Mouse (Mus musculus): Measurements from ENCODE around the gene Tnfrsf9.

Tnfrsf9 gene

GRCm38 (mm10) chr4:150937293-150938062, 23.1 kb downstream of the Tnfrsf9 start:
- DNase-seq: no peak

GRCm38 (mm10) chr4:150938063-150938452, 23.7 kb downstream of the Tnfrsf9 start:
- DNase-seq: no peak

GRCm38 (mm10) chr4:150939991-150940651, 25.8 kb downstream of the Tnfrsf9 start:
- DNase-seq: no peak

- no peak for DNase-seq
Measured at GRCm38 (mm10) chr4:150944707-150945106, 30.3 kb downstream of the Tnfrsf9 start.

- no peak for DNase-seq
Measured at GRCm38 (mm10) chr4:150950972-150951371, 36.6 kb downstream of the Tnfrsf9 start.

- no peak for DNase-seq
Measured at GRCm38 (mm10) chr4:150956369-150957105, 42.2 kb downstream of the Tnfrsf9 start.

- no peak for DNase-seq
Measured at GRCm38 (mm10) chr4:150957106-150957458, 42.7 kb downstream of the Tnfrsf9 start.

- DNase-seq: no peak
Measured at GRCm38 (mm10) chr4:150958536-150958935, 44.2 kb downstream of the Tnfrsf9 start.

- DNase-seq: no peak
Measured at GRCm38 (mm10) chr4:150962231-150962630, 47.9 kb downstream of the Tnfrsf9 start.

- no peak for DNase-seq
Measured at GRCm38 (mm10) chr4:150963711-150964110, 49.3 kb downstream of the Tnfrsf9 start.

GRCm38 (mm10) chr4:150964635-150965554, 50.5 kb downstream of the Tnfrsf9 start:
- peak; percentile 95 for DNase-seq

- DNase-seq: no peak
Measured at GRCm38 (mm10) chr4:150965555-150965951, 51.2 kb downstream of the Tnfrsf9 start.

GRCm38 (mm10) chr4:150966556-150966955, 52.2 kb downstream of the Tnfrsf9 start:
- DNase-seq: no peak

- no peak for DNase-seq
Measured at GRCm38 (mm10) chr4:150968956-150969355, 54.6 kb downstream of the Tnfrsf9 start.

- no peak for DNase-seq
Measured at GRCm38 (mm10) chr4:150973264-150973663, 58.9 kb downstream of the Tnfrsf9 start.

- DNase-seq: no peak
Measured at GRCm38 (mm10) chr4:150975145-150975544, 60.8 kb downstream of the Tnfrsf9 start.

GRCm38 (mm10) chr4:150978156-150978910, 64.0 kb downstream of the Tnfrsf9 start:
- no peak for DNase-seq

GRCm38 (mm10) chr4:150979455-150979854, 65.1 kb downstream of the Tnfrsf9 start:
- DNase-seq: no peak

- DNase-seq: no peak
Measured at GRCm38 (mm10) chr4:150980153-150980552, 65.8 kb downstream of the Tnfrsf9 start.

GRCm38 (mm10) chr4:150990148-150990547, 75.8 kb downstream of the Tnfrsf9 start:
- DNase-seq: peak; percentile 84
